In genomic region chr7:140037171-140037555, GRCm38 (mm10) we compare ENCODE assay signal across 8 mouse cellular contexts. TPM values are rescaled to one million over a fixed set of nuclear protein-coding genes. Genes with fewer than 3 reads are reported as not detected.
A peak's percentile ranks its signal among the peaks of the same experiment; 100 is the strongest.
DNase-seq lines count a peak whose midpoint lies in the region; ATAC-seq and TF ChIP-seq lines count a peak whose summit lies in the region.

No protein-coding gene starts in this region.

- DNase-seq in heart, adult 11 months = peak; percentile 90
- no peak for DNase-seq in heart, adult 18-20 months
- DNase-seq in spleen, postnatal 14 days (ENCODE audit: low spot score in 2 of 2) = no peak
- no peak for DNase-seq in cerebellum, postnatal 10 days
- no peak for DNase-seq in thymus, adult 18-20 months

- peak overlapping the region; percentile 77 for H3K4me3 ChIP-seq in ES-Bruce4 (ENCODE audit: low read depth, low read length)
- peak overlapping the region; percentile 87 for H3K4me3 ChIP-seq in heart, embryonic 16.5 days (ENCODE audit: low read length)
- peak overlapping the region; percentile 88 for H3K4me3 ChIP-seq in macrophage (ENCODE audit: inconsistent target)

- no peak for TF ChIP-seq POLR2A in ES-Bruce4 (IDR thresholded peaks at IDR 0.05; ENCODE audit: insufficient read depth, low read length)

- no peaks in the 10 kb centered on the region for H3K36me3 ChIP-seq in ES-Bruce4 (ENCODE audit: control insufficient read depth, insufficient read depth, low read length, poor library complexity, severe bottlenecking)
- H3K36me3 ChIP-seq in heart, embryonic 16.5 days (ENCODE audit: control insufficient read depth, insufficient read depth) = peaks cover 12% of the 10 kb centered on the region
- H3K36me3 ChIP-seq in macrophage (ENCODE audit: inconsistent target) = peaks cover 25% of the 10 kb centered on the region

- TF ChIP-seq EP300 in ES-Bruce4 (IDR thresholded peaks at IDR 0.05; ENCODE audit: insufficient read depth, low read depth, low read length) = no peak

- no peaks in the 10 kb centered on the region for H3K4me1 ChIP-seq in ES-Bruce4 (ENCODE audit: control insufficient read depth, insufficient read depth, low read length)
- peaks cover 16% of the 10 kb centered on the region for H3K4me1 ChIP-seq in heart, embryonic 16.5 days (ENCODE audit: control insufficient read depth, insufficient read depth, low read length)

- TF ChIP-seq CTCF in ES-Bruce4 (IDR thresholded peaks at IDR 0.05; ENCODE audit: low read depth, low read length) = no peak

- H3K9me3 ChIP-seq in ES-Bruce4 (replicated peaks; ENCODE audit: control insufficient read depth, insufficient read depth, low read length, poor library complexity, severe bottlenecking) = no peaks in the 10 kb centered on the region
- no peaks in the 10 kb centered on the region for H3K9me3 ChIP-seq in heart, embryonic 16.5 days (replicated peaks; ENCODE audit: control insufficient read depth, low read length)

- peaks cover 29% of the 10 kb centered on the region for H3K79me2 ChIP-seq in macrophage (ENCODE audit: inconsistent target)

- no peak overlapping the region for H3K27ac ChIP-seq in ES-Bruce4 (ENCODE audit: insufficient read depth, low read length)
- H3K27ac ChIP-seq in heart, embryonic 16.5 days (ENCODE audit: low read length) = no peak overlapping the region
- H3K27ac ChIP-seq in macrophage = no peak overlapping the region

- WGBS in heart, embryonic 16.5 days = 49% methylated on average over 3 of the region's 3 CpGs
- WGBS in macrophage (ENCODE audit: missing documents) = 50% methylated on average over 2 of the region's 3 CpGs

- peak overlapping the region; percentile 91 for H3K4me2 ChIP-seq in heart, embryonic 16.5 days (ENCODE audit: low read depth, low read length)

- no peak for ATAC-seq in heart, embryonic 16.5 days (replicated peaks; ENCODE audit: extremely low read depth, insufficient read depth, low FRiP score)

- H3K9ac ChIP-seq in ES-Bruce4 (ENCODE audit: low read depth, poor library complexity, severe bottlenecking) = no peak overlapping the region
- no peak overlapping the region; the same call in 1 of the 2 replicates for H3K9ac ChIP-seq in heart, embryonic 16.5 days (ENCODE audit: low read length)

- H3K27me3 ChIP-seq in ES-Bruce4 (ENCODE audit: control insufficient read depth, insufficient read depth, low read length, poor library complexity, severe bottlenecking) = no peaks in the 10 kb centered on the region
- H3K27me3 ChIP-seq in heart, embryonic 16.5 days (ENCODE audit: control insufficient read depth, insufficient read depth, low read length) = no peaks in the 10 kb centered on the region

RNA-seq across cellular contexts. Expression of gene Tubgcp2, which starts 0.7 kb away (rescaled TPM):
- 10 to 100 TPM; 31.9 to 35.4 TPM for total RNA-seq in heart, adult 18-20 months (2021)
- 36.3 and 38.3 TPM in 2 replicates for polyA plus RNA-seq in ES-Bruce4 (2011; ENCODE audit: insufficient read depth, insufficient read length, low read depth, missing spikeins)
- 34.6 and 39.9 TPM in 2 replicates for polyA plus RNA-seq in heart, embryonic 16.5 days (2015; fragmentation: Nextera tagmentation; extraction: Ambion mirVana)
- total RNA-seq in macrophage (2018; cell fraction: chromatin; rRNA removed) = 10 to 100 TPM; 11.1 to 38.0 (median 25.2) TPM
- 10 to 100 TPM; 12.3 to 18.7 (median 14.6) TPM for total RNA-seq in macrophage (2018; cell fraction: cytosol; rRNA removed)
- total RNA-seq in macrophage (2018; cell fraction: nucleus; rRNA removed) = 10 to 100 TPM in 24 of 26 experiments, 1 to 10 TPM in 2; 9.0 to 45.0 (median 18.9) TPM
- polyA plus RNA-seq in macrophage (2018) = 12.5 to 29.2 TPM (median 21.1 TPM) in 3 replicates

RNA-seq across cellular contexts. Expression of gene Zfp511, which starts 1.0 kb away (rescaled TPM):
- total RNA-seq in heart, adult 18-20 months (2021) = 1 to 10 TPM; 7.5 to 8.4 TPM
- polyA plus RNA-seq in ES-Bruce4 (2011; ENCODE audit: insufficient read depth, insufficient read length, low read depth, missing spikeins) = 22.3 and 25.4 TPM in 2 replicates
- 32.1 and 36.5 TPM in 2 replicates for polyA plus RNA-seq in heart, embryonic 16.5 days (2015; fragmentation: Nextera tagmentation; extraction: Ambion mirVana)
- 10 to 100 TPM; 12.0 to 45.5 (median 27.2) TPM for total RNA-seq in macrophage (2018; cell fraction: chromatin; rRNA removed)
- total RNA-seq in macrophage (2018; cell fraction: cytosol; rRNA removed) = 10 to 100 TPM in 25 of 26 experiments, 1 to 10 TPM in 1; 9.9 to 19.4 (median 14.2) TPM
- total RNA-seq in macrophage (2018; cell fraction: nucleus; rRNA removed) = 10 to 100 TPM in 25 of 26 experiments, 1 to 10 TPM in 1; 7.9 to 49.5 (median 21.9) TPM
- polyA plus RNA-seq in macrophage (2018) = 11.9 to 14.7 TPM (median 14.1 TPM) in 3 replicates

RNA-seq across cellular contexts. Expression of gene Msx3, which starts 11.7 kb away (rescaled TPM):
- total RNA-seq in heart, adult 18-20 months (2021) = not detected
- polyA plus RNA-seq in ES-Bruce4 (2011; ENCODE audit: insufficient read depth, insufficient read length, low read depth, missing spikeins) = not detected in 2 replicates
- not detected in 2 replicates for polyA plus RNA-seq in heart, embryonic 16.5 days (2015; fragmentation: Nextera tagmentation; extraction: Ambion mirVana)
- not detected for total RNA-seq in macrophage (2018; cell fraction: chromatin; rRNA removed)
- not detected for total RNA-seq in macrophage (2018; cell fraction: cytosol; rRNA removed)
- total RNA-seq in macrophage (2018; cell fraction: nucleus; rRNA removed) = not detected
- not detected in 3 replicates for polyA plus RNA-seq in macrophage (2018)

RNA-seq across cellular contexts. Expression of gene Adam8, which starts 44.8 kb away (rescaled TPM):
- 1 to 10 TPM in 1 of 2 experiments, under 1 TPM in 1; 0.37 to 2.1 TPM for total RNA-seq in heart, adult 18-20 months (2021)
- polyA plus RNA-seq in ES-Bruce4 (2011; ENCODE audit: insufficient read depth, insufficient read length, low read depth, missing spikeins) (9.2 and 10.6 TPM in 2 replicates), macrophage (2018) (169 to 1,404 TPM (median 407 TPM) in 3 replicates)
- 1.7 and 2.8 TPM in 2 replicates for polyA plus RNA-seq in heart, embryonic 16.5 days (2015; fragmentation: Nextera tagmentation; extraction: Ambion mirVana)
- total RNA-seq in macrophage (2018; cell fraction: chromatin; rRNA removed) = 1,000 to 10,000 TPM in 7 of 26 experiments, 100 to 1,000 TPM in 19; 146 to 1,912 (median 371) TPM
- 100 to 1,000 TPM in 23 of 26 experiments, 10 to 100 TPM in 3; 96.7 to 475 (median 196) TPM for total RNA-seq in macrophage (2018; cell fraction: cytosol; rRNA removed)
- total RNA-seq in macrophage (2018; cell fraction: nucleus; rRNA removed) = 1,000 to 10,000 TPM in 1 of 26 experiments, 100 to 1,000 TPM in 25; 153 to 2,204 (median 378) TPM

RNA-seq across cellular contexts. Expression of gene Caly, which starts 45.2 kb away (rescaled TPM):
- total RNA-seq in heart, adult 18-20 months (2021) = not detected
- polyA plus RNA-seq in ES-Bruce4 (2011; ENCODE audit: insufficient read depth, insufficient read length, low read depth, missing spikeins) = 0.84 and 0.91 TPM in 2 replicates
- 0.47 and 0.66 TPM in 2 replicates for polyA plus RNA-seq in heart, embryonic 16.5 days (2015; fragmentation: Nextera tagmentation; extraction: Ambion mirVana)
- not detected for total RNA-seq in macrophage (2018; cell fraction: chromatin; rRNA removed)
- total RNA-seq in macrophage (2018; cell fraction: cytosol; rRNA removed) = not detected
- not detected for total RNA-seq in macrophage (2018; cell fraction: nucleus; rRNA removed)
- polyA plus RNA-seq in macrophage (2018) = not detected in 3 replicates
